Mouse (Mus musculus): ENCODE data around the gene Wnt3.

The Wnt3 gene

DNA sequence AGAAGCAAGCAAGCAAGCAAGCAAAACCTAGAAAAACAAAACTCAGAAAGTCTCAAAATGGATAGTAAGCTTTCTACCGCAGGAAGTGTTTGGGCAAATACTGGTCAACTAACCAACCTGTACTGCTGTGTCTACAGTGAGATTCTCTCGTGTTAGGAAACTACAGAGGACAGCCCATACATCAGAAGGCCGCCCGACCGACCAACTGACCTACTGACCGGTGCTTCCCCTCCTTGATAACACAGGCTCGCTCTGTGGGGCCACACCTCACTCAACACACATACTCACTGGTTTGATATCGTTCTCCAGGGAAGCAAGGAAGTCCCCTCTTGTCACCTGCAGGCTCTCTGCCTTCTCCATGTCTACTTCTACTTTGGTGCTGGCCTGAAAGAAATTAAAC, 89.0 kb downstream of the Wnt3 start:
- Histone ChIP-seq H3K9me3 (ENCODE audit: low read length) (no peaks in the 10 kb centered on the region), H3K4me3 (replicated peaks; ENCODE audit: low read length) (no peak overlapping the region), H3K36me3 (ENCODE audit: insufficient read depth, low read length) (peaks cover 57% of the 10 kb centered on the region), H3K4me1 (replicated peaks; ENCODE audit: low read depth, low read length) (peaks cover 23% of the 10 kb centered on the region), H3K27me3 (ENCODE audit: insufficient read depth, low read length) (no peaks in the 10 kb centered on the region)
- TF ChIP-seq NANOG (IDR thresholded peaks at IDR 0.05; ENCODE audit: borderline replicate concordance, low read length), result no peak
- TF ChIP-seq CTCF (conservative IDR thresholded peaks at IDR 0.05; ENCODE audit: low read length), result no peak
- no peak for TF ChIP-seq POU5F1 (IDR thresholded peaks at IDR 0.05; ENCODE audit: borderline replicate concordance, low read length)

DNA sequence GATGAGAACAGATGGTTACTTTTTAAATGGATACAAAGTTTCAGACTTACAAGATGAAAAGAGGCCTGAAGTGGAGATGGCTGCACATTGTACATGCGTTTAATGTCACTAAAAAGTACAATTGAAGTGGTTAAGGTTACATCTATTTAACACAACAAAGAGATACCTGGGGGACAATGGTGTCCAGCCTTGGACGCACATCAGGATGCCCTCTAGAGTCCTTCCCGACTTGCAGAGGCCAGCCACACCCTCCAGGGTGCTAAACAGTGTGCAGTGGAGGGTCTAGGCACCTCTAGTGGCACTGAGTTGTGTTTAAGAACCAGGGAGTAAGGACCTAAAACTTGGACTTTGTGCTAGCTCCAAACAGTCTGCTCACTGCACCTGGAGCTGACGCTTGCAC, 90.5 kb downstream of the Wnt3 start:
- TF ChIP-seq NANOG (IDR thresholded peaks at IDR 0.05; ENCODE audit: borderline replicate concordance, low read length), result no peak
- TF ChIP-seq CTCF (conservative IDR thresholded peaks at IDR 0.05; ENCODE audit: low read length), result no peak
- no peak for TF ChIP-seq POU5F1 (IDR thresholded peaks at IDR 0.05; ENCODE audit: borderline replicate concordance, low read length)

DNA sequence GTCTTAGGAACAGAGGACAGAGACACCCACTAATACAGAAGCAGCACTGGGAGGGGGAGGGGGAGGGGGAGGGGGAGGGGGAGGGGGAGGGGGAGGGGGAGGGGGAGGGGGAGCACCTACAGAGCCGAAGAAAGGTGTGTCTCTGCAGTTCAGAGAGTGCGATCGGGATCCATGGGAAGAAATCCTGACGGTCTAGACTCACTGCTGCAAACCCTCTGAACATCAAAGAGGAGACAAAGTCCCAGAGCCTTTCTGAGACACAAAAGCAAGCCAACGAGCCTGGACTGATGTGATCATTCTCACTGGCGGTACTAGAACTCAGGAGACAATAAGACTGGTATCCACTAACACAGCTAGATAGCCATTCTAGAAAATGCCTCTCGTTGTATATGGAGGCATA, 91.4 kb downstream of the Wnt3 start:
- H3K4me3 ChIP-seq (replicated peaks; ENCODE audit: low read length), result no peak overlapping the region
- no peaks in the 10 kb centered on the region for H3K9me3 ChIP-seq (ENCODE audit: low read length)
- peaks cover 47% of the 10 kb centered on the region for H3K36me3 ChIP-seq (ENCODE audit: insufficient read depth, low read length)
- no peak for TF ChIP-seq CTCF (conservative IDR thresholded peaks at IDR 0.05; ENCODE audit: low read length)
- no peak for TF ChIP-seq POU5F1 (IDR thresholded peaks at IDR 0.05; ENCODE audit: borderline replicate concordance, low read length)
- TF ChIP-seq NANOG (IDR thresholded peaks at IDR 0.05; ENCODE audit: borderline replicate concordance, low read length), result no peak
- H3K27me3 ChIP-seq (ENCODE audit: insufficient read depth, low read length), result no peaks in the 10 kb centered on the region
- peaks cover 32% of the 10 kb centered on the region for H3K4me1 ChIP-seq (replicated peaks; ENCODE audit: low read depth, low read length)

More for the DNA sequence above, 90.5 kb downstream of the Wnt3 start:
- no peak overlapping the region for H3K4me3 ChIP-seq (replicated peaks; ENCODE audit: low read length)
- peaks cover 51% of the 10 kb centered on the region for H3K36me3 ChIP-seq (ENCODE audit: insufficient read depth, low read length)
- H3K9me3 ChIP-seq (ENCODE audit: low read length), result no peaks in the 10 kb centered on the region
- H3K4me1 ChIP-seq (replicated peaks; ENCODE audit: low read depth, low read length), result peaks cover 29% of the 10 kb centered on the region
- H3K27me3 ChIP-seq (ENCODE audit: insufficient read depth, low read length), result no peaks in the 10 kb centered on the region
